Mouse (Mus musculus): ENCODE results near the gene Vmn2r98.
"Not testable (repeated sequence)": the region's sequence is repeated elsewhere in the genome, so short reads cannot be mapped to it uniquely, and the experiment has no call there.

The Vmn2r98 gene

GRCm38 (mm10) chr17:19053160-19053559 is at the start of gene Vmn2r98:
Vmn2r98 (plus strand) TSS chr17:19053460.
- not testable (repeated sequence) for DNase-seq

DNA sequence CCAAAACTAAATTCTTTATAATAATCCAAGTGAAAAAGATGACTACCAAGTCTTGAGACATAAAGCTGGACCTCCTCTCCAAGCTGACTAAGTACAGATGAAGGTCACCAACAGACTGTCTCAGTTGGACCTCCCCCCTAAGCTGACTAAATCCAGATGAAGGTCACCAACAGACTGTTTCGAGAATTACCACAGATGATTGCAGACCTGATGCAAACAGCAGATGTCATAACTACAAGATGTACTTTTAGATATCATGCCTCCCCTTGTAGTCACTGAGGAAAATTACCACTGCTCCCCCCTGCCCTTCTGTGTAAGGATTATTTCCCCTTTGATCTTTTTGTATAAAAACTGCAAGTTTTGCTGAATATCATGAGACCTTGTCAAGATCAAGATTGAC is 21.8 kb upstream of the Vmn2r98 start:
- DNase-seq: not testable (repeated sequence)

DNA sequence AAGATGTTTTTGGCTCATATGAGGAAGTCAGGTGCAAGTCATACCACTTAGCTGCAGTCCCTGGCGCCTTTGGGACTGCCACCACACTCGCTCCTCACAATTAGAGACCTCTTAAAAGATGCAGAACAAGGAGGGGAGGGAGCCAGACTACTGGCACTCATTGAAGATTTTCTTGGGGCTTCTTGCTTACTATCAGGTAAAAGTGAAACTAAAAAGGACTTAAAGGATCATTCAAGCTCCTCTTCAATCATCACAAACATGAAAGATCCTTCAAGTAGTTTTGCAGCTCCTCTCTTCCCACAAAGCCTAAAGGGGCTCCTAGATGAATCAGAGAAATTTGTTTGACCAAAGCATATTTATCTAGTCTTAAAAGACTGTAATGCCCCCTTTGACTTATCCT is 21.3 kb upstream of the Vmn2r98 start:
- DNase-seq: no peak

DNA sequence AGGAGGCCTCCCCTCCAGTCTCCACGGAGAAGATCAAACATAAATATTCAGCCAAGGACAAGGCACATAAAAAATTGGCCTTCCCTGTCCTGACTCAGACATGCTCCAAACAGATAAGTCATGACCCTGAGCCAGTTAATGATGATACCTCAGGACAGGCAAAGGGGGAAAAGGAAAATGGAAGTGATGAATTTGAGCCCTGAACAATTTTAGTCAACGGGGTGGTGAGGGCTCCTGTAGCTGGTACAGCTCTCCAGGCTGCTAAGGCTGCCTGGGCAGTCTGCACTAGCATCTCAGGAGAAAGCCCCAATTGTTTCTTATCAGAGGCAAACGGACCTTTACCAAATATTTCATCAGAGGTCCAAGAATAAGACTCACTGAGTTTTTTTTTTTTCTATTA is 20.5 kb upstream of the Vmn2r98 start:
- no peak for DNase-seq

Measured in right cerebral cortex, postnatal 25 days (tissue).